Mouse (Mus musculus): ENCODE data around the gene Qrfp. TPM values are rescaled to one million over a fixed set of nuclear protein-coding genes. Genes with fewer than 3 reads are reported as not detected.
A peak's percentile ranks its signal among the peaks of the same experiment; 100 is the strongest.

Gene Qrfp
- polyA plus RNA-seq, 1 experiment from 2014 or later, result 0.09 TPM

DNA sequence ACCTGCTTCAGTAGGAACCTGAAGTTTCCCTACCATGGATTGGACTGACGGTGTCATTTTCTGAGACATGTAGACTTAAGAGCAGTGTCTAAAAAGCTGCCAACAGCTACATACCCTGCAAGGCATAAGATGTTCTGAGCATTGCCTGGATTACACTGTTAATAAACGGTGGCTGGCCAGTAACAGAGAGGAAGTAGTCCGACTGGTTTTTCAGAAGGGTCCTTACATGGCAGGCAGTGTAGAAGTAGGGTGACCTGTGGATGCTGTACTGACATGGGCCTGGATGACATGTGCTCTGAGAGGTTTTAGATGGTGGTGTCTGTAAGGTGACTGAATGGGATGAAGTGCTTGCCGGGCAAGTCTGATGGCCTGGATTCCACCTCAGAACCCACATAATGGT lies 42.6 kb downstream of the Qrfp start:
- H3K4me1 ChIP-seq, result peaks cover 99% of the 10 kb centered on the region
- no peaks in the 10 kb centered on the region for H3K27me3 ChIP-seq (replicated peaks)
- 71% methylated on average over 4 of the region's 4 CpGs for WGBS
- peaks cover 4% of the 10 kb centered on the region; the same call in 1 of the 2 replicates for H3K36me3 ChIP-seq
- H3K27ac ChIP-seq (replicated peaks), result peak overlapping the region; percentile 90
- no peak overlapping the region for H3K4me3 ChIP-seq
- no peak for ATAC-seq (ENCODE audit: extremely low read depth, insufficient number of reproducible peaks, low FRiP score, low TSS enrichment)
- no peaks in the 10 kb centered on the region for H3K9me3 ChIP-seq
- H3K9ac ChIP-seq, result 0 out of 2 replicates have a peak overlapping the region, but pooled peaks have one; percentile 50
- no peak overlapping the region; the same call in 1 of the 2 replicates for H3K4me2 ChIP-seq

DNA sequence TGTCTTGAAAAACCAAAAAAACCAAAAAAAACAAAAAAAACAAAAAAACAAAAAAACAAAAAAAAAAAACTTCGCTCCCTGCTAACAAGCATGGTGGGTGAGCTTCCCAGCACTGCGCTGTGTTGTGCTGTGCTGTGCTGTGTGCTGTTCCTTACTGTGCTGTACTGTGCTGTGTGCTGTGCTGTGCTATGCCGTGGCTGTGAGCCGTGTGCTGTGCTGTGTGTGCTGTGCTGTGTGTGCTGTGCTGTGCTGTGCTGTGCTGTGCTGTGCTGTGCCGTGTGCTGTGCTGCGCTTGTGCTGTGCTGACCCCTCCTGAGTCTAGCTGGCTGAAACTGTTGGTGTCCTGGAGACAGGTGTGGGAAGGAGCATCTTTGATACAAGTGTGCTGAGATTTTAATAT lies 43.3 kb downstream of the Qrfp start:
- Histone ChIP-seq H3K36me3 (peaks cover 4% of the 10 kb centered on the region; the same call in 1 of the 2 replicates), H3K4me3 (no peak overlapping the region), H3K4me1 (peaks cover 99% of the 10 kb centered on the region), H3K9me3 (no peaks in the 10 kb centered on the region), H3K9ac (peak overlapping the region; percentile 50), H3K4me2 (no peak overlapping the region), H3K27me3 (replicated peaks) (no peaks in the 10 kb centered on the region), H3K27ac (replicated peaks) (peak overlapping the region; percentile 90)
- no peak for ATAC-seq (ENCODE audit: extremely low read depth, insufficient number of reproducible peaks, low FRiP score, low TSS enrichment)
- 94% methylated on average over 6 of the region's 6 CpGs for WGBS

DNA sequence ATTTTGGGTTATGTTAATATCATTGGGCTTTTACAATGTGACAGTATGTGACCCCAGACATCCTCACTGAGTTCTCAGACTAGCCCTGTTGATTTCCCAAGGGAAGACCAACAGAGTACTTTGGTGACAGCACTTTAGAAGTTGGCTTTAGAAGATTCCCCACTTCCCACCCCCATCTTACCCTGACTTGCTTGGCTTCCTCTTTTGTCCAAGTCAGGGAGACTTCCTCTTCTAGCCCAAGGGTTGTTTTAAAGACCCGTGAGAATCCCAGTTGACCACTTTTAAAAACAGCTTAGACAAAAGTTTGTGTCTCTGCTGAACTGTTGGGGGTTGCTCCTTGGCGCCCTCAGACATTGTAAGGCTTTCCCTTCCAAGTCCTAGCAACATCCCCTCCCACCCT lies 47.1 kb downstream of the Qrfp start:
- H3K4me2 ChIP-seq, result peak overlapping the region; percentile 95
- no peak for ATAC-seq (ENCODE audit: extremely low read depth, insufficient number of reproducible peaks, low FRiP score, low TSS enrichment)
- H3K9me3 ChIP-seq, result no peaks in the 10 kb centered on the region
- no peaks in the 10 kb centered on the region for H3K27me3 ChIP-seq (replicated peaks)
- H3K9ac ChIP-seq, result peak overlapping the region; percentile 74
- H3K36me3 ChIP-seq, result peaks cover 4% of the 10 kb centered on the region; the same call in 1 of the 2 replicates
- H3K4me1 ChIP-seq, result peaks cover 83% of the 10 kb centered on the region
- peak overlapping the region; percentile 96 for H3K27ac ChIP-seq (replicated peaks)
- WGBS, result 31% methylated on average over 2 of the region's 2 CpGs
- peak overlapping the region; percentile 77 for H3K4me3 ChIP-seq

DNA sequence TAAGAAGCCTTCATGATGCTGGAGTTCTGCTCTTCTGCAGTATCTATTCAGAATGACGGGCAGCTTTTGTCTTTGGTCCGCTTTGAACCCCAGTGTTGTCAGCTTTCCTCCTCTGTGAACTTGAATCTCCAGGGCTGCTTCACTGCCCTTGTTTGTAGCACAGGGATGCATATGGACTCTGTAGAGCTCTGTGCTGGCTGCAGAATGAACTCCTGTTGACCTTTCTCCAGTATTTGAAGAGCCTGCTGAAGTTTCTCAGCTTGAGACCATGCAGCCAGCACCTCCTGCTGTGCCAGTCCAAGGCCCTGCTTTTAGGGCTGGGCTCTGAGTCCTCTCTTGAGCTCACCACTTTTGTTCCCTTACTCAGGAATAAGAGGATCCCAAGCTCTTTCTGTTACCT lies 47.5 kb downstream of the Qrfp start:
- 20% methylated on average over 2 of the region's 2 CpGs for WGBS
- peaks cover 81% of the 10 kb centered on the region for H3K4me1 ChIP-seq
- peak overlapping the region; percentile 77 for H3K4me3 ChIP-seq

DNA sequence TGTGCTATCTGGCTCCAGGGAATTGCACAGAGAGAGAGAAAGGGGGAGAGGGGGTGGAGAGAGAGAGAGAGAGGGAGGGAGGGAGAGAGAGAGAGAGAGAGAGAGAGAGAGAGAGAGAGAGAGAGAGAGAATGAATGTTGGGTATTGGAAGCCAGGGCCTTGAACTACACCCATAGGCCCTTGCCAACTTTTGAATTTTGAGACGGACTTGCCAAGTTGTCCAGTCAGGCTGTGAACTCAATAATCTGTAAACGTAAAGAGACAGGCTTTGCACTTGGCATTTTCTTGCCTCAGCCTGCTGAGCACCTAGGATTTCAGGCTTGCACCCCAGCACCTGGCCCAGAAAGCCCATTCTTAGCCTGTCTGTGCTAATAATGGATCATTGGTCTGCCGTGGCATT lies 48.2 kb downstream of the Qrfp start:
- Histone ChIP-seq H3K27ac (replicated peaks) (peak overlapping the region; percentile 96), H3K4me3 (peak overlapping the region; percentile 77), H3K9me3 (no peaks in the 10 kb centered on the region), H3K4me2 (peak overlapping the region; percentile 95), H3K9ac (peak overlapping the region; percentile 93), H3K27me3 (replicated peaks) (no peaks in the 10 kb centered on the region), H3K4me1 (peaks cover 81% of the 10 kb centered on the region), H3K36me3 (peaks cover 4% of the 10 kb centered on the region; the same call in 1 of the 2 replicates)
- 31% methylated on average over 3 of the region's 3 CpGs for WGBS
- no peak for ATAC-seq (ENCODE audit: extremely low read depth, insufficient number of reproducible peaks, low FRiP score, low TSS enrichment)

More for the DNA sequence above, 47.5 kb downstream of the Qrfp start:
- Histone ChIP-seq H3K36me3 (peaks cover 4% of the 10 kb centered on the region; the same call in 1 of the 2 replicates), H3K27me3 (replicated peaks) (no peaks in the 10 kb centered on the region), H3K9me3 (no peaks in the 10 kb centered on the region), H3K4me2 (peak overlapping the region; percentile 95), H3K9ac (peak overlapping the region; percentile 74), H3K27ac (replicated peaks) (peak overlapping the region; percentile 96)
- no peak for ATAC-seq (ENCODE audit: extremely low read depth, insufficient number of reproducible peaks, low FRiP score, low TSS enrichment)

DNA sequence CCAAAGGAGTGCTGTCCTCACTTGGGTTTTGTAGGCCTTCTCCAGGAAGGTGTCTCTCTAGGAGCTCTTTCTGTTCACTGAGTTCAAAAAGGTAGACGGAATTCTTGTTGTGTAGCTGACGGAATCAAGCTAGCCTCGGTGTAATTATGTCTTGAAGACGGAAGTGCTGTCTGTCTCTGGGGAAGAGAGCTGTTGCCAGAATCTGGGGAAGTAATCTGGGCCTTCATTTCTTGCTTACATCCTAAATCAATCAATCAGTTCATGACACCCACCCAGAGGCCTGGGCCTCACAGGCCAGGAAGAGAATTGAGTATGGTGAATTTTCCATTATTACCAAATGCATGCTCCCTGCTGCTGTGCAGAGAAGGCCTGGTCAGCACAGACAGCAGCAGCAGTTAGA lies 48.8 kb downstream of the Qrfp start:
- Histone ChIP-seq H3K4me3 (peak overlapping the region; percentile 77), H3K4me2 (peak overlapping the region; percentile 95), H3K27me3 (replicated peaks) (no peaks in the 10 kb centered on the region), H3K9me3 (no peaks in the 10 kb centered on the region), H3K9ac (peak overlapping the region; percentile 93), H3K4me1 (peaks cover 80% of the 10 kb centered on the region), H3K36me3 (peaks cover 4% of the 10 kb centered on the region; the same call in 1 of the 2 replicates), H3K27ac (replicated peaks) (peak overlapping the region; percentile 96)
- 8% methylated on average over 4 of the region's 4 CpGs for WGBS
- no peak for ATAC-seq (ENCODE audit: extremely low read depth, insufficient number of reproducible peaks, low FRiP score, low TSS enrichment)

DNA sequence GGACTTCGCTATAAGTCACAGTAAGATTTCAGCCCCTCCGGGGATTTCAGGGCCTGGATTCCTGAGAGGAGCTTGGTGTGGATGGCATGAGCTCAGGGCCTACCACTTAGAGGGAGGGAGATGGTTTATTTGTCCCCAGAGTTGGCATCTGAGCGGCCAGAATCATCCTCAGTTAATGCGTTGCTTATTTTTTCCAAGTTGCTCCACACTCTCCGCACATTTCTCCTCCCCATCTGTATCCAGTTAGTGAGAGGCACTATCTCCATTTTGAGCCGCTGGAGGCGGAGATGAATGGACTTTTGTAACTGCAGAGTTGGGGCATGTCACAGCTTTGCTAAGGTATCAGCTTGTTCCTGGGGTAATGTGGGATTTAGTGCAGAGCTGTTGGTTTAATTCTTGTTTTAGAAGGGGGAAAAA lies 49.3 kb downstream of the Qrfp start:
- Histone ChIP-seq H3K4me1 (peaks cover 78% of the 10 kb centered on the region), H3K36me3 (peaks cover 4% of the 10 kb centered on the region; the same call in 1 of the 2 replicates), H3K9ac (peak overlapping the region; percentile 93), H3K4me2 (peak overlapping the region; percentile 95), H3K4me3 (peak overlapping the region; percentile 77), H3K9me3 (no peaks in the 10 kb centered on the region), H3K27me3 (replicated peaks) (no peaks in the 10 kb centered on the region), H3K27ac (replicated peaks) (peak overlapping the region; percentile 96)
- no peak for ATAC-seq (ENCODE audit: extremely low read depth, insufficient number of reproducible peaks, low FRiP score, low TSS enrichment)
- 9% methylated on average over 7 of the region's 7 CpGs for WGBS

DNA sequence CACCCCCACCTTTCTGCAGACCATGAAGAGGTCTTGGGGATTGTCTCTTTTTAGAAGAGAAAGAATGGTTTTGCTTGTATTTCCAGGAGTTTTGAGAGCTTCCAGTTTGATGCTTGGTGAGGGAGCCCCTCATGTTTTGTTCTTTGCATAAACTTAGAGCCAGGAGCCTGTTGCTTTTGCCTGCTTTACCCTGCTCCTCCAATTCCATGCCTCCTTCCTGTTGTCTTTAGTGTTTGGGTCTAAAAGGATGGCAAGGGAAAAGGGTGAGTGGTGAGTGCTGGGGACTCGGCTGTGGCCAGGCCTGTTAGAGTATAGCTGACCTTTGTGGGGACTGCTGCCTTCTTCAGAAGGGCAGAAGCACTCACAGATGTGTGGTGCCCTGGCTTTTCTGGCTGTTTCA lies 49.9 kb downstream of the Qrfp start:
- Histone ChIP-seq H3K27ac (replicated peaks) (peak overlapping the region; percentile 96), H3K4me3 (peak overlapping the region; percentile 77), H3K27me3 (replicated peaks) (no peaks in the 10 kb centered on the region), H3K4me2 (peak overlapping the region; percentile 95), H3K4me1 (peaks cover 71% of the 10 kb centered on the region), H3K36me3 (peaks cover 9% of the 10 kb centered on the region; the same call in 1 of the 2 replicates), H3K9me3 (no peaks in the 10 kb centered on the region), H3K9ac (peak overlapping the region; percentile 93)
- ATAC-seq (ENCODE audit: extremely low read depth, insufficient number of reproducible peaks, low FRiP score, low TSS enrichment), result no peak
- 0% methylated on average over 1 of the region's 1 CpGs for WGBS

DNA sequence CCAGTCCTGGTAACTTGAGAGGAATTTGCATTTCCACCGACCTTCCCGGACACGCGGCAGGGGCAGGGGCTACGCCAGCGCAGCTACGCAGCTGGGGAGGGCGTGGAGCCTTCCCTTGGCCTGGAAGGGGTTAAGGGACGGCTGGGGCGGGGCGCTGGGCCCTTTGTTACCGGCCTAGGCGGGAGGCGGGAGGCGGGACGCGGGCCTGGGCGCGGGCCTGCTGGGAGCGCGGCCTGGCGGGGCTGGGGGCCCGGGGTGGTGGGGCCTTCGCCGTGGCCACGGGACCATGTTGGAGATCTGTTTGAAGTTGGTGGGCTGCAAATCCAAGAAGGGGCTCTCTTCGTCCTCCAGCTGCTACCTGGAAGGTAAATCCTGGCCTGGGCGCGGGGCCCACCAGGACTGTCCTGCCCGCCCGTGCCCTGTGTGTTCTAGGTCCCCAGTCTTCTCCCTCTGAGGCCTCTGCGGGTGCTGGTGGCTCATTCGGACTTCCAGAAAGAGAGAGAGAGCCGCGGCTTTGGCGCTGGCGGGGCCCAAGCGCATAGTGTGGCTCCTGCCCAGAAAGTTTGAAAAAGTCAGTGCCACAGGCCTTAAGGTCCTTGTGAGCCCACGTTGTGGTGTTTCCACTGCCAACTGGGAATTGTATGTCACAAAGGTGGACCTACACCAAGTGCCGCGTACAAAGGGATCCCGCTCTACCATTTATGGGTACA lies 50.5 kb downstream of the Qrfp start:
- WGBS, result under 1% methylated on average over 42 of the region's 42 CpGs
- Histone ChIP-seq H3K9ac (peak overlapping the region; percentile 93), H3K27ac (replicated peaks) (peak overlapping the region; percentile 96), H3K27me3 (replicated peaks) (no peaks in the 10 kb centered on the region), H3K9me3 (no peaks in the 10 kb centered on the region), H3K4me1 (peaks cover 66% of the 10 kb centered on the region), H3K4me2 (peak overlapping the region; percentile 95), H3K36me3 (peaks cover 9% of the 10 kb centered on the region; the same call in 1 of the 2 replicates), H3K4me3 (peak overlapping the region; percentile 77)
- peak; percentile 72; the same call in 1 of the 2 replicates for ATAC-seq (ENCODE audit: extremely low read depth, insufficient number of reproducible peaks, low FRiP score, low TSS enrichment)

DNA sequence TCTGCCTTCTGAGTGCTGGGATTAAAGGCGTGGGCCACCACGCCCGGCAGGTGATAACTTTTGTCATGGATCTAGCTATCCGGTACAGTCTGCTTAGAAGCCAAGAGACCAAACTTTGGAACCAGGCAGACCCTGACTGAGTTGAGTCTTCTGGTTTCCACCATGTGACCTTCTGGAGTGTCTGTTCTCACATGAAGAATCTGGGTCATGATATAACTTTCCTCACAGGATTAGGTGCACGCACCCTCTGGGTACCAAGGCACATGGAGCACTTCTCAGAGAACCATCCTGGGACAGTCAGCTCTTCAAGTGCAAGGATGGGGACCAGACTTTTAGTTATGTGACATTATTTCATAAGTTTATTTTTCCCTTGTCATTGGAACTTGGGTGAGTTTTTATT lies 51.4 kb downstream of the Qrfp start:
- Histone ChIP-seq H3K4me2 (peak overlapping the region; percentile 95), H3K27ac (replicated peaks) (peak overlapping the region; percentile 96), H3K4me3 (peak overlapping the region; percentile 77), H3K27me3 (replicated peaks) (no peaks in the 10 kb centered on the region), H3K4me1 (peaks cover 57% of the 10 kb centered on the region), H3K36me3 (0 out of 2 replicates have a peak, but pooled peaks cover 9% of the 10 kb centered on the region), H3K9me3 (peaks cover 2% of the 10 kb centered on the region; the same call in 1 of the 2 replicates), H3K9ac (peak overlapping the region; percentile 93)
- 81% methylated on average over 5 of the region's 5 CpGs for WGBS
- no peak for ATAC-seq (ENCODE audit: extremely low read depth, insufficient number of reproducible peaks, low FRiP score, low TSS enrichment)

DNA sequence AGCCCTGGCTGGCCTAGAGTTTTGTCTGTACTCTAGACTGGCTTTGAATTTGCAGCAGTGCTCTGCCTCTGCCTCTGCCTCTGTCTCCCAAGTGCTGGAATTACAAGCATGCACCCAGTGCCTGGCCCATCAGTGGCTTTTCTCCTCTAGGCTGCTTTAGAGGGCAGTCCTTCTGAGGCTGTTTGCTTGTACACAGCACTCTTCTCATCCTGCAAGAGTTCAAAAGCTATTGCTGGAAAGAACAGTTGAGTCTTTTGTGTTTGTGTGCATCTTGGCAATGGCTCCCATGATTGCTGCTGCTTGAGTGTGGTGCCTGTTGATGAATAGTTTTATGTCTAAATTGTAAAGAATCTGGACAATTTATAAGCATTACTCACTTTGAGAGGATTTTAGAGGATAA lies 52.9 kb downstream of the Qrfp start:
- H3K4me2 ChIP-seq, result no peak overlapping the region
- peaks cover 9% of the 10 kb centered on the region; the same call in 1 of the 2 replicates for H3K9me3 ChIP-seq
- peaks cover 47% of the 10 kb centered on the region for H3K4me1 ChIP-seq
- H3K27me3 ChIP-seq (replicated peaks), result no peaks in the 10 kb centered on the region
- 0 out of 2 replicates have a peak, but pooled peaks cover 9% of the 10 kb centered on the region for H3K36me3 ChIP-seq
- H3K9ac ChIP-seq, result no peak overlapping the region; the same call in 1 of the 2 replicates
- H3K4me3 ChIP-seq, result no peak overlapping the region
- ATAC-seq (ENCODE audit: extremely low read depth, insufficient number of reproducible peaks, low FRiP score, low TSS enrichment), result no peak
- H3K27ac ChIP-seq (replicated peaks), result peak overlapping the region; percentile 84
